Mouse (Mus musculus) activated CD4-positive, CD25-positive, alpha-beta regulatory T cell, adult 4 months (primary cell): ENCODE measurements around the gene Usp24. TPM values are rescaled to one million over a fixed set of nuclear protein-coding genes. Genes with fewer than 3 reads are reported as not detected.
"Not testable (repeated sequence)": the region's sequence is repeated elsewhere in the genome, so short reads cannot be mapped to it uniquely, and the experiment has no call there.

Experiments
- ATAC-seq: one replicate; pipeline ENCODE4 v1.8.0; 2017
- polyA plus RNA-seq, 2 experiments: library from polyadenylated mRNA; unstranded; fragments of 100-300 nt; shearing (Covaris generic); gene quantifications; one replicate each; pipeline ENCODE4 v1.2.1; 2017

Usp24 gene
- polyA plus RNA-seq, 2 experiments from 2014 or later: 7.2 to 8.5 TPM

DNA sequence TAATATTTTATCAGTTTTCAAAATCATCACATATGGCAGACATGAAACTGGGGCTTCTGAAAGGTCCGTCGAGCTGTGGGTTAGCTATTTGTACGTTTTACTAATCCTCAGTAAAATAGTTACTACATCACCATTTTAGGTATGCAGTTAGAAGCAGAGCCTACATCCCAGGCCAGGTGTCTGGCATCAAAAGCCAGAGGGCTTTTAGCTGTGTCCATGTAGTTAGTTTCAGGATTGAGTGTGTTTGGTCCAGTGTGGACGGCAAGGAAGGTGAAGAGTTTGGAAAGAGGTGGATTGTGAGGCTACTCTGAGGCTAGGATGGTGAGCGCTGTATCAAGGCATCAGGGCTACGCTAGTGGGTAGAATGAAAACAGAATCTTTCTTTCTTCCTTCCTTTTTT lies 3.0 kb downstream of the Usp24 start:
- ATAC-seq: no peak

GRCm38 (mm10) chr4:106322846-106323245 lies 6.8 kb downstream of the Usp24 start:
- ATAC-seq: no peak

GRCm38 (mm10) chr4:106323318-106323717 lies 7.3 kb downstream of the Usp24 start:
- ATAC-seq: peak; percentile 43

- ATAC-seq: no peak
These were observed 11.4 kb downstream of the Usp24 start for GRCm38 (mm10) chr4:106327436-106327835.

- no peak for ATAC-seq
These were observed 12.7 kb downstream of the Usp24 start for GRCm38 (mm10) chr4:106328704-106329103.

DNA sequence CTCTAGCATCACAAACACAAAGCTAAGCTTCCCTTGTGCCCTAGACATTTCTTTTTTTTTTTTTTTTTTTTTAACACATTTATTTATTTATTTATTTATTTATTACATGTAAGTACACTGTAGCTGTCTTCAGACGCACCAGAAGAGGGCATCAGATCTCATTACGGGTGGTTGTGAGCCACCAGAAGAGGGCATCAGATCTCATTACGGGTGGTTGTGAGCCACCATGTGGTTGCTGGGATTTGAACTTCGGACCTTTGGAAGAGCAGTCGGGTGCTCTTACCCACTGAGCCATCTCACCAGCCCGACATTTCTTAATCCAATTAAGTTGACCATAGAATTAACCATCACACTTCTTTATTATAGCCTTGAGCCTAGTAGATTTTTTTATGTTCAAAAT lies 13.2 kb downstream of the Usp24 start:
- ATAC-seq: peak; percentile 52

- no peak for ATAC-seq
These were observed 14.4 kb downstream of the Usp24 start for GRCm38 (mm10) chr4:106330371-106330819.

GRCm38 (mm10) chr4:106333071-106333470 lies 17.1 kb downstream of the Usp24 start:
- ATAC-seq: no peak

DNA sequence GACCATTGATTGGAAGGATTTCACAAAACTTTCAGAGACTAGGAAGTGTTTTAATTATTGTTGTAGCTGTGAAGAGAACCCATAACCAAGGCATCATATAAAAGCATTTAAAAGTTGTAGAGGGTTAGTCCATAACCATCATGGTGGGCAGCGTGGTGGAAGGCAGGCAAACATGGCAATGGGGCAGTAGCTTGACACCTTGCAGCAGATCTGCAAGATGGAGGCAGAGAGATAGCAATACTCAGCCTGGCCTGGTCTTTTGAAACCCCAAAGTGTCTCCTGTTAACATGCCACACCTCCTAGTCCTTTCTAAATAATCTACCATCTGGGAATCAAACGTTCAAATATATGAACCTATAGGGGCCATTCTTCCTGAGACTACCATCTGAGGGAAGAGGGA lies 17.6 kb downstream of the Usp24 start:
- no peak for ATAC-seq

GRCm38 (mm10) chr4:106335858-106336257 lies 19.8 kb downstream of the Usp24 start:
- ATAC-seq: no peak

DNA sequence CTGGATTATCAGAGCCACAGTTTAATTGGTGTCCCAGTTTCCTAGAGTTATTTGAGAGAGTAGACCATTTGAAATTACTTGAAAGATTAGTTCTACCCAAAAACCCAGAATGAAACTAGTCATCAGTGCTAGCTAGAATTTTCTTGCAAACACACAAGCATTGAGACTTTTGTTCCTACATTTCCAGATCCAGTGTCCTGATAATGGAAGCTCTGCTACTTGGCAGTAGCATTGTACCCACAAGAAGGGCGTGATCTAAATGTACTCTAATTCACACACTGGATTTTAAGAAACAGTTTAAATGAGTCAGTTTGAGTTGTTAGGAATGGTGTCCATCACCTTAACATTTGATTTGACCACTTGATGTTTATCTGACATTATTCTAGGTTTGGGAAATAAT lies 31.7 kb downstream of the Usp24 start:
- ATAC-seq: no peak

DNA sequence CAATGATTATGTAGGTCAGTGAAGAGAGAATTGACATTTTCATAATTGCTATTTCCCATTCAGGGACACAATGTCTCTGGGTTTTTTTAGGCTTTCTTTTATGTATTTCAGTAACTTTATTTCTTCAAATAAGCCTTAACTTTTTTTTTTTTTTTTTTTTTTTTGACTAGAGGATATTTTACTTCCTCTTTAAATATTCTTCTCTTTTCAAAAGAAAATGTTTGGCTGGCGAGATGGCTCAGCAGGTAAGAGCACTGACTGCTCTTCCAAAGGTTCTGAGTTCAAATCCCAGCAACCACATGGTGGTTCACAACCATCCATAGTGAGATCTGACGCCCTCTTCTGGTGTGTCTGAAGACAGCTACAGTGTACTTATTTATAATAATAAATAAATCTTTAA lies 39.0 kb downstream of the Usp24 start:
- ATAC-seq: not testable (repeated sequence)

GRCm38 (mm10) chr4:106370013-106370412 lies 54.0 kb downstream of the Usp24 start:
- no peak for ATAC-seq

DNA sequence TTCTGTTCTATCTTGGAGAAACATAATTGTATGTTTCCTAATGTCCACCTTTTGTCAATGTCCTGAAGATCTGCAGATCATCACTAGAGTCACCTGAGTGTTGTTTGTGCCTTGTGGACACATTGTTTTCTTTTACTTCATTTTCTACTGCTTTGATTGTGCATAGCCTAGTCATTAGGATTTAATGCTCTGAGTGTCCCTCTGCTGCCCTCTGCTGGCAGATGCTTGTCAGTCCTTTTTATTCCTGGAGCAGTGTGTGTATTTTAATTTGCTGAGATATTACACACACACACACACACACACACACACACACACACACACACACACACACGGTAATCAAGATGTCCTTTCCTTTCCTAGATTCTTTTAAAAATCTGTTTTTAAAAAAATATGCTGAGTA lies 59.8 kb downstream of the Usp24 start:
- ATAC-seq: peak; percentile 73

DNA sequence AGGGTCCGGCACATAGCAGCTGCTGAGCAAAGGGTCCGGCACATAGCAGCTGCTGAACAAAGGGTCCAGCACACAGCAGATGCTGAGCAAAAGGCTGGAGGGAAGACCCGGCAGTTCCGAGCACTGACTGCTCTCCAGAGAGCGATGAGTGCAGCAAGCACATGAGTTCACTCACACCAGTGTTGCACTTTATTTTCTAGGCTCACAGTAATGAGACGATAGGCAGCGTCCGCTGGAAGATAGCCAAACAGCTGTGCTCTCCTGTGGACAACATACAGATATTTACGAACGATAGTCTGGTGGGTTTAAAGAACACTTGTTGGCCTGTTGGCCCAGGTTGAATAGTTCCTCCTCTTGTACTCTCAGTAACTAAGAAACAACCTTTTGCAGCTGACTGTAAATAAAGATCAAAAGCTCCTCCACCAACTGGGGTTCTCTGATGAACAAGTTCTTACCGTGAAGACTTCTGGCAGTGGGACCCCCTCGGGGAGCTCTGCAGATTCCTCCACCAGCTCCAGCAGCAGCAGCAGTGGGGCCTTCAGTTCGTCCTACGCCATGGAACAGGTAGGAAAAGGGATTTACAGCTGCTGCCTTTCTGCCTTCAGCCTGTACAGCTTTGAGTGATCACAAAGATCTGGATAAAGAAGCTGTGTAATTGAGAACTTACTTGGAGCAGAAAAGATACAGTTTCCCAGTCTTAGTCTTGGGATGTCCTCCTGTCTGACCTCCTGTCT lies 63.0 kb downstream of the Usp24 start:
- ATAC-seq: no peak

- no peak for ATAC-seq
These were observed 65.1 kb downstream of the Usp24 start for GRCm38 (mm10) chr4:106381131-106381530.

DNA sequence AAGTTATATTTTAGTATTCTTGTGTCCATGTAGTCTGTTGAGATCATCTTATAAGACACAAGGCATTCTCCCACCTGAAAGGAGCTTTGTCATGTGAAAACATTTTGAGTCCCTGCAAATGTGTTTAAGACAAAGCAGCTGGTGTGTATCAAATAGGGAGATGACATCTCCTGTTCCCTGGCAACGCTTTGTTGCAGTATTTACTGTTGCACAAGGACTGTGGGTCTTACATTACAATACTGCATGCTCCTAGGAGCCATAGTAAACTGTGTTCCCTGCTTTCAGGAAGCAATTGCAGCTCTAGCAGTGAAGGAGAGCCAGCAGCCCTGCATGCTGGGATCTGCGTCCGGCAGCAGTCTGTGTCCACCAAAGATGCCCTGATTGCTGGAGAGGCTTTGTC lies 73.9 kb downstream of the Usp24 start:
- no peak for ATAC-seq

DNA sequence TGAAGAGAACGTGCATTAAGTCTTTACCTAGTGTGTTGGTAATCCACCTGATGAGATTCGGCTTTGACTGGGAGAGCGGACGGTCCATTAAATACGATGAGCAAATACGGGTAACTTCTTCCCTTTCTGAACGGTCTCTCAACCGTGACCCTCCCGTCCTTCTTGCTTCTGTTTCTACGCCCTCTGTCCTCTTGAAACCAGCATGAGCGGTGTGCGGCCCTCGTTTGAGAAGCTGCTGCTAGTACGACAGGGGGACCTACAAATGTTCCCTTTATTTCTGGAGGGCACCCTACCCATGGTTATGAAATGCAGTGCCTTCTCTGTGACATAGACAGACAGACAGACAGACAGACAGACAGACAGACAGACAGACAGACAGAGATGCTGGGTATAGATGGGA lies 93.6 kb downstream of the Usp24 start:
- no peak for ATAC-seq

DNA sequence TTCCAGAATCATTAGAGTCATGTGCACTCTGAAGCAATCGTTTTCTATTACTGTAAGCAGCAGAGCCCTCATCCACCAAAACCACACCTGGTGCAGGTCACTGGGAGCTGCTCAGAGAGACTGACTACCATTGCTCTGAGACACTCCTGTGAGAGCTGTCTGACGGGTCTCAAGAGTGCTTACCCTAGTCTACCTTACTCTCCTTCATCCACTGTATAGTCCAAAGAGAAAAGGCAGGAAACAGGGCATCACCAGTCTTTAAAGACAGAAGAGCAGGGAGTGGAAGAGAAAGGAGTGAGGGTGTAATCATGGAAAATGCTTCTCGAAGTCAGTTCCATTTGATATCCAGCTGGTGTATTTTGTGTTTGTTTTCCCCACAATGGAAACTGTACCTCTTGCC lies 103.2 kb downstream of the Usp24 start:
- ATAC-seq: no peak

- ATAC-seq: no peak
These were observed 103.8 kb downstream of the Usp24 start for GRCm38 (mm10) chr4:106419791-106420190.

- ATAC-seq: no peak
These were observed 106.6 kb downstream of the Usp24 start for GRCm38 (mm10) chr4:106422597-106422996.

GRCm38 (mm10) chr4:106424560-106424959 lies 108.5 kb downstream of the Usp24 start:
- no peak for ATAC-seq

- no peak for ATAC-seq
These were observed 110.3 kb downstream of the Usp24 start for GRCm38 (mm10) chr4:106426286-106426685.

- ATAC-seq: no peak
These were observed 112.6 kb downstream of the Usp24 start for GRCm38 (mm10) chr4:106428616-106429015.

GRCm38 (mm10) chr4:106429106-106429505 lies 113.1 kb downstream of the Usp24 start:
- no peak for ATAC-seq
